Mouse (Mus musculus) spleen, postnatal 4 days (tissue): ENCODE data around the gene Guk1.

ENCODE experiments used
- DNase-seq, 2 experiments: peaks; one replicate each; pipeline ENCODE4 v3.0.0; 2022; ENCODE audit warnings: low spot score in 2 of 2

Gene Guk1

GRCm38 (mm10) chr11:59210020-59210419, 18.0 kb upstream of the Guk1 start:
- no peak for DNase-seq

- no peak for DNase-seq
These were observed 17.6 kb upstream of the Guk1 start for GRCm38 (mm10) chr11:59209580-59209979.

GRCm38 (mm10) chr11:59209003-59209441, 17.0 kb upstream of the Guk1 start:
- peak; percentile 78 to 88 for DNase-seq

- peak; percentile 91 to 96 for DNase-seq
These were observed 16.3 kb upstream of the Guk1 start, which contains the start of gene 2310033P09Rik for GRCm38 (mm10) chr11:59208153-59208831. Gene 2310033P09Rik, plus strand, starts transcription at chr11:59208321.

- DNase-seq: peak; percentile 94 to 98
These were observed 10.3 kb upstream of the Guk1 start, which contains the start of gene Mrpl55 for GRCm38 (mm10) chr11:59202081-59202995. Gene Mrpl55, plus strand, starts transcription at chr11:59202486.

GRCm38 (mm10) chr11:59201216-59202002, 9.4 kb upstream of the Guk1 start:
- peak in 1 of 2 experiments; percentile 61 for DNase-seq

- no peak for DNase-seq
These were observed 4.2 kb upstream of the Guk1 start for GRCm38 (mm10) chr11:59196230-59196629.

GRCm38 (mm10) chr11:59191231-59192058, 567 bp downstream of the Guk1 start:
- DNase-seq: peak; percentile 87 to 91

GRCm38 (mm10) chr11:59187706-59188105, 4.3 kb downstream of the Guk1 start:
- no peak for DNase-seq

GRCm38 (mm10) chr11:59185490-59185889, 6.5 kb downstream of the Guk1 start:
- DNase-seq: no peak

- DNase-seq: peak; percentile 69 to 81
These were observed 8.2 kb downstream of the Guk1 start for GRCm38 (mm10) chr11:59183821-59184220.

GRCm38 (mm10) chr11:59182864-59183331, 9.1 kb downstream of the Guk1 start, which contains the start of gene Gjc2:
Gene Gjc2, minus strand, starts transcription at chr11:59183213.
- DNase-seq: no peak

GRCm38 (mm10) chr11:59176921-59177320, 15.1 kb downstream of the Guk1 start:
- no peak for DNase-seq

GRCm38 (mm10) chr11:59176475-59176874, 15.5 kb downstream of the Guk1 start:
- no peak for DNase-seq

- DNase-seq: no peak
These were observed 17.7 kb downstream of the Guk1 start for GRCm38 (mm10) chr11:59174189-59174838.

- DNase-seq: peak in 1 of 2 experiments; percentile 50
These were observed 21.5 kb downstream of the Guk1 start for GRCm38 (mm10) chr11:59170549-59170948.

- peak in 1 of 2 experiments; percentile 57 for DNase-seq
These were observed 22.2 kb downstream of the Guk1 start for GRCm38 (mm10) chr11:59169807-59170206.

- no peak for DNase-seq
These were observed 26.3 kb downstream of the Guk1 start for GRCm38 (mm10) chr11:59165616-59166241.

- DNase-seq: peak; percentile 85 to 86
These were observed 27.6 kb downstream of the Guk1 start for GRCm38 (mm10) chr11:59164384-59164783.
